Mouse (Mus musculus) kidney, embryonic 15.5 days (tissue): ENCODE data around the gene Prn. TPM values are rescaled to one million over a fixed set of nuclear protein-coding genes. Genes with fewer than 3 reads are reported as not detected.

Source experiments
- ATAC-seq: fragments of 200-750 bp; cut with Nextera tagmentation; replicated peaks from 2 replicates; pipeline ENCODE4 v1.8.0; 2017; ENCODE audit warnings: moderate TSS enrichment; ENCODE audit not compliant: low FRiP score
- H3K27ac ChIP-seq: fragments of 300-500 bp; sonication (generic); 2 replicates; pipeline ENCODE4 v1.5.1; 2015; ENCODE audit warnings: mild to moderate bottlenecking, inconsistent platforms
- H3K27me3 ChIP-seq: fragments of 300-500 bp; sonication (generic); 2 replicates; pipeline ENCODE4 v1.6.1; 2015; ENCODE audit warnings: inconsistent platforms
- H3K36me3 ChIP-seq: fragments of 300-500 bp; sonication (generic); 2 replicates; pipeline ENCODE4 v1.6.1; 2015; ENCODE audit warnings: inconsistent platforms
- H3K4me1 ChIP-seq: fragments of 300-500 bp; sonication (generic); 2 replicates; pipeline ENCODE4 v1.6.1; 2015; ENCODE audit warnings: inconsistent platforms
- H3K4me2 ChIP-seq: fragments of 300-500 bp; sonication (generic); 2 replicates; pipeline ENCODE4 v1.6.1; 2015; ENCODE audit warnings: moderate library complexity, mild to moderate bottlenecking, inconsistent platforms
- H3K4me3 ChIP-seq: fragments of 300-500 bp; sonication (generic); replicated peaks from 2 replicates; pipeline ENCODE4 v1.5.1; 2015; ENCODE audit warnings: mild to moderate bottlenecking, inconsistent platforms
- H3K9ac ChIP-seq: fragments of 300-500 bp; sonication (generic); 2 replicates; pipeline ENCODE4 v1.6.1; 2015; ENCODE audit warnings: mild to moderate bottlenecking, inconsistent platforms
- H3K9me3 ChIP-seq: fragments of 300-500 bp; sonication (generic); replicated peaks from 2 replicates; pipeline ENCODE4 v1.6.1; 2016; ENCODE audit warnings: inconsistent platforms
- WGBS: fragments of 180-500 bp; shearing (Covaris S2); methylation state at CpG from one replicate; pipeline ENCODE4 v1.1.7; 2015; ENCODE audit warnings: mixed read lengths; 5-methylcytosine and 5-hydroxymethylcytosine counted together
- polyA plus RNA-seq: library from polyadenylated mRNA; unstranded; fragments of >200 nt; fragmentation: Nextera tagmentation; extraction: Ambion mirVana; gene quantifications from 2 replicates; pipeline ENCODE4 v1.2.1, GENCODE M21; 2015

Prn gene
- polyA plus RNA-seq, 1 experiment from 2014 or later, result not detected

- no peak for ATAC-seq
- H3K27me3 ChIP-seq, result no peaks in the 10 kb centered on the region
- no peaks in the 10 kb centered on the region for H3K4me1 ChIP-seq
- H3K36me3 ChIP-seq, result no peaks in the 10 kb centered on the region
- 81% methylated on average over 7 of the region's 7 CpGs for WGBS
- no peak overlapping the region for H3K27ac ChIP-seq
- H3K4me2 ChIP-seq, result no peak overlapping the region
- H3K9ac ChIP-seq, result no peak overlapping the region
- no peaks in the 10 kb centered on the region for H3K9me3 ChIP-seq
- no peak overlapping the region for H3K4me3 ChIP-seq
These were observed 21.5 kb upstream of the Prn start for GRCm38 (mm10) chr2:131888233-131888632.

GRCm38 (mm10) chr2:131892534-131892933 lies 17.2 kb upstream of the Prn start:
- WGBS, result 48% methylated on average over 5 of the region's 5 CpGs
- H3K4me1 ChIP-seq, result no peaks in the 10 kb centered on the region
- 0 out of 2 replicates have a peak overlapping the region, but pooled peaks have one; percentile 32 for H3K27ac ChIP-seq
- H3K4me2 ChIP-seq, result no peak overlapping the region
- no peak overlapping the region for H3K4me3 ChIP-seq
- no peaks in the 10 kb centered on the region for H3K36me3 ChIP-seq
- H3K27me3 ChIP-seq, result no peaks in the 10 kb centered on the region
- no peak for ATAC-seq
- H3K9me3 ChIP-seq, result no peaks in the 10 kb centered on the region
- no peak overlapping the region for H3K9ac ChIP-seq

GRCm38 (mm10) chr2:131895106-131895505 lies 14.7 kb upstream of the Prn start:
- Histone ChIP-seq H3K27ac (no peak overlapping the region), H3K9ac (no peak overlapping the region), H3K4me2 (no peak overlapping the region), H3K36me3 (no peaks in the 10 kb centered on the region), H3K9me3 (no peaks in the 10 kb centered on the region), H3K4me3 (no peak overlapping the region), H3K27me3 (no peaks in the 10 kb centered on the region), H3K4me1 (no peaks in the 10 kb centered on the region)
- ATAC-seq, result no peak
- 88% methylated on average over 2 of the region's 2 CpGs for WGBS

GRCm38 (mm10) chr2:131896011-131896410 lies 13.7 kb upstream of the Prn start:
- Histone ChIP-seq H3K36me3 (no peaks in the 10 kb centered on the region), H3K4me3 (no peak overlapping the region), H3K27me3 (no peaks in the 10 kb centered on the region), H3K4me2 (no peak overlapping the region), H3K9ac (no peak overlapping the region), H3K27ac (no peak overlapping the region), H3K9me3 (no peaks in the 10 kb centered on the region), H3K4me1 (no peaks in the 10 kb centered on the region)
- no peak for ATAC-seq
- WGBS, result 89% methylated on average over 4 of the region's 4 CpGs

- Histone ChIP-seq H3K27me3 (no peaks in the 10 kb centered on the region), H3K4me3 (no peak overlapping the region), H3K36me3 (no peaks in the 10 kb centered on the region), H3K27ac (no peak overlapping the region), H3K9ac (no peak overlapping the region), H3K4me1 (no peaks in the 10 kb centered on the region), H3K4me2 (no peak overlapping the region), H3K9me3 (no peaks in the 10 kb centered on the region)
- ATAC-seq, result no peak
- 92% methylated on average over 12 of the region's 12 CpGs for WGBS
These were observed 12.2 kb upstream of the Prn start for GRCm38 (mm10) chr2:131897336-131898109.

- WGBS, result 17% methylated on average over 2 of the region's 3 CpGs
These were observed 7.3 kb upstream of the Prn start for GRCm38 (mm10) chr2:131902423-131902822.

GRCm38 (mm10) chr2:131902867-131903266 lies 6.9 kb upstream of the Prn start:
- Histone ChIP-seq H3K4me2 (no peak overlapping the region), H3K4me3 (no peak overlapping the region), H3K36me3 (no peaks in the 10 kb centered on the region), H3K4me1 (0 out of 2 replicates have a peak, but pooled peaks cover under 1% of the 10 kb centered on the region), H3K9me3 (no peaks in the 10 kb centered on the region), H3K9ac (no peak overlapping the region), H3K27me3 (no peaks in the 10 kb centered on the region), H3K27ac (no peak overlapping the region)
- no peak for ATAC-seq
- 48% methylated on average over 8 of the region's 8 CpGs for WGBS

More at GRCm38 (mm10) chr2:131902423-131902822, 7.3 kb upstream of the Prn start:
- H3K9ac ChIP-seq, result no peak overlapping the region
- no peak for ATAC-seq
- no peaks in the 10 kb centered on the region for H3K27me3 ChIP-seq
- H3K4me1 ChIP-seq, result no peaks in the 10 kb centered on the region
- H3K4me2 ChIP-seq, result no peak overlapping the region
- H3K27ac ChIP-seq, result no peak overlapping the region
- H3K4me3 ChIP-seq, result no peak overlapping the region
- H3K9me3 ChIP-seq, result no peaks in the 10 kb centered on the region
- no peaks in the 10 kb centered on the region for H3K36me3 ChIP-seq

- ATAC-seq, result no peak
- H3K4me2 ChIP-seq, result no peak overlapping the region
- no peak overlapping the region for H3K9ac ChIP-seq
- H3K9me3 ChIP-seq, result no peaks in the 10 kb centered on the region
- 60% methylated on average over 5 of the region's 5 CpGs for WGBS
- H3K27me3 ChIP-seq, result no peaks in the 10 kb centered on the region
- H3K36me3 ChIP-seq, result no peaks in the 10 kb centered on the region
- no peak overlapping the region for H3K27ac ChIP-seq
- H3K4me3 ChIP-seq, result no peak overlapping the region
- H3K4me1 ChIP-seq, result peaks cover 15% of the 10 kb centered on the region
These were observed 4.7 kb upstream of the Prn start for GRCm38 (mm10) chr2:131905025-131905424.

- no peak overlapping the region for H3K9ac ChIP-seq
- peaks cover 19% of the 10 kb centered on the region for H3K4me1 ChIP-seq
- 47% methylated on average over 6 of the region's 6 CpGs for WGBS
- no peak overlapping the region for H3K4me2 ChIP-seq
- no peaks in the 10 kb centered on the region for H3K36me3 ChIP-seq
- no peaks in the 10 kb centered on the region for H3K9me3 ChIP-seq
- H3K27me3 ChIP-seq, result 0 out of 2 replicates have a peak, but pooled peaks cover 3% of the 10 kb centered on the region
- no peak overlapping the region for H3K27ac ChIP-seq
- ATAC-seq, result no peak
- H3K4me3 ChIP-seq, result no peak overlapping the region
These were observed 4.0 kb upstream of the Prn start for GRCm38 (mm10) chr2:131905776-131906175.

GRCm38 (mm10) chr2:131906266-131906665 lies 3.5 kb upstream of the Prn start:
- Histone ChIP-seq H3K4me3 (no peak overlapping the region), H3K9me3 (no peaks in the 10 kb centered on the region), H3K9ac (no peak overlapping the region), H3K4me2 (no peak overlapping the region), H3K4me1 (peaks cover 24% of the 10 kb centered on the region), H3K27me3 (0 out of 2 replicates have a peak, but pooled peaks cover 3% of the 10 kb centered on the region), H3K27ac (no peak overlapping the region), H3K36me3 (no peaks in the 10 kb centered on the region)
- ATAC-seq, result no peak
- 94% methylated on average over 3 of the region's 3 CpGs for whole genome bisulfite sequencing

GRCm38 (mm10) chr2:131906846-131907245 lies 2.9 kb upstream of the Prn start:
- WGBS, result 76% methylated on average over 1 of the region's 1 CpGs
- Histone ChIP-seq H3K9me3 (no peaks in the 10 kb centered on the region), H3K4me2 (no peak overlapping the region), H3K4me3 (no peak overlapping the region), H3K4me1 (peaks cover 28% of the 10 kb centered on the region), H3K36me3 (no peaks in the 10 kb centered on the region), H3K27ac (no peak overlapping the region), H3K27me3 (0 out of 2 replicates have a peak, but pooled peaks cover 3% of the 10 kb centered on the region), H3K9ac (no peak overlapping the region)
- no peak for ATAC-seq

GRCm38 (mm10) chr2:131907311-131907710 lies 2.4 kb upstream of the Prn start:
- Histone ChIP-seq H3K27ac (no peak overlapping the region), H3K4me2 (no peak overlapping the region), H3K4me3 (no peak overlapping the region), H3K9me3 (no peaks in the 10 kb centered on the region), H3K27me3 (0 out of 2 replicates have a peak, but pooled peaks cover 3% of the 10 kb centered on the region), H3K4me1 (peaks cover 28% of the 10 kb centered on the region), H3K9ac (no peak overlapping the region), H3K36me3 (no peaks in the 10 kb centered on the region)
- 86% methylated on average over 5 of the region's 5 CpGs for WGBS
- no peak for ATAC-seq
